Mouse (Mus musculus) gastrocnemius, postnatal 10 days (tissue): Measurements from ENCODE around the gene Pin1rt1. TPM values are rescaled to one million over a fixed set of nuclear protein-coding genes. Genes with fewer than 3 reads are reported as not detected.
A peak's percentile ranks its signal among the peaks of the same experiment; 100 is the strongest.

Source experiments
- DNase-seq: peaks from one replicate; pipeline ENCODE4 v3.0.0; 2021; ENCODE audit warnings: mixed read lengths
- long read RNA-seq, 2 experiments: library from polyadenylated mRNA; stranded (forward); transcript quantifications; one replicate each; pipeline ENCODE4 v2.0.0; 2021
- total RNA-seq, 2 experiments: library from RNA; stranded (reverse); gene quantifications; 2 replicates each; pipeline ENCODE4 v1.2.3; 2021

Pin1rt1 gene
- not detected for total RNA-seq
- long read RNA-seq, experiment 1, result 0 reads
- long read RNA-seq, experiment 2, result 0 reads

DNA sequence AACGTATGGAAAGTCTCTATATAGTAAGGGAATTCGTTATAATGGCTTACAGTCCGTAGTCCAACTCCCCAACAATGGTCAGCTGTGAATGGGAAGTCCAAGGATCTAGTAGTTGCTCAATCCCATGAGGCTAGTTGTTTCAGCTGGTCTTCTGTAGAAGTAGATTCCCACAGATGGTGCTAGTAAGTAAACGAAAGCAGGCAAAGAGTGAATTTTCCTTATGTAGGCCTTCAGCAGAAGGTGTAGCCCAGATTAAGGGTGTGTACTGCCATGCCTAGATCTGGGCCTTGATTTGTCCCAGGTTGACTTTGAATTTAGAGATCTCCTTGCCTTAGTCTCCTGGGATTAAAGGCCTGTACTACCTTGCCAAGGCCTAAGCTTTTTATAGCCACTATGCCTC lies at the start of gene Pin1rt1:
TSS of gene Pin1rt1 (minus strand) at position 101 of the 400 bp plus-strand sequence.
- DNase-seq, result no peak

DNA sequence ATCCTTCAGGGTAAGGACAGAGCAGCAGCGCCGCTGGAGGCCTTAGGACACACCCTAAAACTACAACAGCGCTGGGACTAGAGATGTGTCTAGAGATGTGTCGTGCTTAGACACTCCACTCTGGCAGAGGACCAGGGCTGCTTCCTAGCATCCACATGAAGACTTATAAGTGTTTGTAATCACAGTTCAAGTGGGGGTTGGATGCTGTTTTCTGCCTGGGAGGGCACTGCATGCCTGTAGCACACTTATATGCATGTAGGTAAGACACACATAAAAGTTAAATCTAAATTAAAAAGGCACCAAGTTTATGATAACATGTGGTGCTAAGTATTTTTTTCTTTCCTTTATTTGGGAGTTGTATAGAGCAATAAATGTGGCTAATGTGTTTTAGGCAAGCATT lies 47.8 kb upstream of the Pin1rt1 start:
- DNase-seq, result no peak

DNA sequence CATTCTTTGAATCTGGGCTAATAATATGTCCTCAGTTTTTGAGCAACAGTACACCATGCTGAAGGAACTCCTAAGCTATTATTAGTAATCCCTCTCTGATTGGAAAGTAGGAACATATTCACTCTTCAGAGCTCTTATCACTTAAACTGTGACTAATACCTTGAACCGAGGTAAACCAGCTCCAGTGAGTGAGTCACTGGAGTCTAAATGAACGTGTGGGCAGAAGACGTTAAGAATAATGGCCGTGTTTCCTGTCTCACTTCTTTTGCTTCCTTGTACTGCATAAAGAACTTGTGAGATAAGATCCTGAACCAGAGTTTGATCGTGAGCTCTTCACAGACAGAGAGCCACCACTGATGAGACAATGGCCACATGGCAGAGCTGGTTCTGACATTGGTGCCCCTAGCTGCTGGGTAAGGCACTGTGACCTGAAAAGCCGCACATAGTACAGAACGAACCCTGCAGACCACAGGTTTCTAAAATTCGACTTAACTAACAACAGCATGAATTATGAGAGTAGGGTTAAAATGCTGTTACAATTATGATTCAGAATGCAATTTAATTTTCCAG lies 47.0 kb upstream of the Pin1rt1 start:
- no peak for DNase-seq

DNA sequence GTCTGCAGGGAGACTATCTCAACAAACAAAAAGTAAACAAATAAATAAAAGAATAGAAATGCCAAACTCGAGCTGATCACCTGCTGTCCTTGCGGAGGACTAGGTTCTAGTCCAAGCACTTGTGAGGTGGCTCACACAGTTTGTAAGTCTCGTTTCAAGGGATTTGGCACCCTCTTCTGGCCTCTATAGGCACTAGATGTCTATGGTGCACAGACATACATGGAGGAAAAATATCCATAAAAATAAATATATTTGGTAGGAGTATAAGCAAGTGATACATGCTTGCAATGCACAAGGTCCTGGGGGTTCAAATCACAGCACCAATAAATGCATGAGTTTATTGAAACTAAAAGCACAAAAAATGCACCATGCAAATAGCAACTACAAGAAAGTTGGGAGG lies 34.4 kb upstream of the Pin1rt1 start:
- DNase-seq, result no peak

DNA sequence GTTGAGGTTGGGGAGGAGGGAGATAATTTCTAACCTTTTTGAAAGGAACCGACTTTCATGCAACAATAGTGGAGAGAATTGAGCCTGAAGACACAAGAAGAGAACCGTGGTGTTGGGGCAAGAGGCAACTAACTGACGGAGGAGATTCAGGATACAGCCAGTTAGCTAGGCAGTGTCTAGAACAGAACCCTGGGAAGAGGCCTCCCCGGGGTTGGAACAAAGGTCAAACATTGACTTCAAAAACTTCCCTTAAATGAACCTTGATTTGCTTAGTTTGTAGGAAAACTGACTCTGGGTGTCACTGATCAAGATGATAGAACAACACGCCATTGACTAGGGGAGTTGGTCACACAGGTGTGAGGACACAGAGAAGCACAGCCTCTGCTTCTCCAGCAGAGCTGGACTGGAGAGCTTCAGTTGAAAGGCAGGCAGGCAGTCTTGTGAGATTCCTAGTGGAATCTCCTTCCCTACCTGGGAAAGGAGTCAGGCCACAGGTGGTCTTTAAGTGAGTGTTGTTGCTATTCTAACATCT lies 32.5 kb upstream of the Pin1rt1 start:
- DNase-seq, result no peak

DNA sequence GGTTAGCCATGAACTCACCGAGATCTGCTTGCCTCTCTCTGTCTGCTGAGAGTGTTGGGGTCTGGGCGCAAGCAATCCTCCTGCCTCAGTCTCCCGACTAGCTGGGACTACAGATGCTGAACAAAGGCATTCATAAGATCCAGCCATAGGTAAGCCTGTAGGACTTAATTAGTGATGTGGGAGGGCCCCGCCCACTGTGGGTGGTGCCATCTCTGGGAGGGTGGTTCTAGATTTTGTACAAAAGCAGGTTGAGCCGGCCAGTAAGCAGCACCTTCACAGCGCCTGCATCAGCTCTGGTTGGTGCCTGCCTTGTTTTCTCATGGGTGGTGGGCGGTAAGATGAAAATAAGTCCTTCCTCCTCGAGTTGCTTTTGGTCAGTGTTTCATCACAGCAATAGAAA lies 30.1 kb upstream of the Pin1rt1 start:
- DNase-seq, result no peak

DNA sequence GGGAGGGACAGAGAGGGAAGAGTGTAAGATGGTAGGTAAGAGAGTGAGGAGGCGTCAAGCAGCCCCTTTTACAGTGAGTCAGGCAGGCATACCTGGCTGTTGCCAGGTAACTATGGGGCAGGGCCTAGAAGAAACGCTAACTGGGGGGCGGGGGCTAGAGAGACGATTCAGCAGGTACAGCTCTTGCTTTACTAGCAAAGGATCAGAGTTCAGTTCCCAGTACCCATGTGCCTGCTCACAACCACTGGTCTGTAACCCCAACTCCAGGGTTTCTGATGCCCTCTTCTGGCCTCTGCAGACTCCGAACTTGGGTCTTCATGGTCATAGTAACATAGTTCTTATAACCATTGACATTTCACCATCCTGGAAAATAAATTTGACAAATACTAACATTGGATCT lies 27.8 kb upstream of the Pin1rt1 start:
- no peak for DNase-seq

DNA sequence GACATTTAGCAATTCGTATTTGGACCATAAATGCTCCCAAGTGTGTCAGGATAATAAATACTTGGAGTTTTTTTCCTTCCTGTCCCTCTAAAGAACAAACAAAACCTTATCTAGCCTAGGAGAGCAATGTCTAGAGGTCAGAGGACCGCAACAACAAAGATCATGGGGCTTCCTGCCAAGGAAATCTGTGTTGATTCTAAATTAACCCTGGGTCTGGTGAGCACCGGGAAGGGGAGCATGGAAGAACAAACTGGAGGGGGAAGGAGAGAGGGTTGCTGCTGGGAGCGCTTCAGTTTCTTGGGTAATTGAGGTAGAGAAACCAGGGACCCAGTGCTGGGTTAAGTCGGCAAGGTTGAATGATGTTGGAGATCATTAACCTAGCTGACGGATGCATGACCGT lies 27.0 kb upstream of the Pin1rt1 start:
- DNase-seq, result no peak

DNA sequence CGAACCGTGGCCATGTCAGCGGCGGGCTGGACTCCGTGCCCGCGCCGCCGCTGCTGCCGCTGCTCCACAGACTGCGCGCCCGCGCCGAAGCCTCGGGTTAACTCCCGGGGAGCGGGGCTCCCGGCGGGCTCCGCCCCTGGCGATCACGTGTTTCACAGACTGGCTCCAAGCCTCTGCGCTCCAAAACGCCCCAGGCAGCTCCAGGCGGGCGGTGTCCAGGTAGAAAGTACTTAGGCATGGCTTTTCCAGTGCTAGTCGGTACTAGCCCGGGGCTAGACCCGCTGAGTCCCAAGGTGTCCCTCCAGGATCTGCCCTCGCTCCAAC lies 26.5 kb upstream of the Pin1rt1 start, which contains the start of gene Depdc7:
TSS of gene Depdc7 (minus strand) at position 138 of the 324 bp plus-strand sequence.
- peak; percentile 93 for DNase-seq

DNA sequence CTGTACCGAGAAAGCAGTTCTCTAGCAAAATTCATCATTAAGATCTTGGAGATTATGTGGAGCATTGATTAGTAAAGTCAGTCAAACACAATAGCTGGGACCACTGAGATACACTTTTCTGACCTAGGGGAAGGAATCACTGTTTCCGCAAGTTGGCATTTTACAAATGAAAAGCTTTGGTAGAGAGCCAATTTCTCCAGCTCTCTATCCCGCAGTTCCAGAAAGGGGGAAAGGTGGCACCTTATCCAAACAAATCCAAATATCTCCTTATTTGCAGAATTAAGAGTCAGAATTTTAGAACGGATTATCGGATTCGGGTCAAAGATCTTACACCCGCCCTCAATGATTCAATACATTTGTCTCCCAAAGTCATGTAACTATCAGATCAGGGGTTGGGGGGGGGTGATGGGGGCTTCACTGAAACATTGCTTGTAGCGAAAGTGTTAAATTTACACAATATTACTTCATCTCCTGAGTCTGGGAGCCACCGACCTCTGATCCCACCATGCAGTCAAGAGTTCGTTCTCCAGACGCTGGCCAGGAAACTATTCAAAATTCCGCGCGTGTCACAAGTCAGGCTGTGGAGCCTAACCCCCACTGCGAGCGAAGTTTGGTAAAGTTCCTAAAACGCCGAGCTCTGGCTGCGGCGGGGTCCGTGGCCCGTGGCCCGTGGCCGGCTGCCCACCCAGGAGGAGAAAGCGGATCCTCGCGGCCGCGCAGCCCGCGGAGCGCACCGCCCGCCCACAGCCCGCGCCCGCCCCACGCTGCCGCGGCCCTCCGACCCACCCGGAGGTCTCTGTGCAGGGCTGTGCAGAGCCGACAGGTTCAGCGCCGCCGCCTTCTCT lies 25.9 kb upstream of the Pin1rt1 start:
- DNase-seq, result no peak

DNA sequence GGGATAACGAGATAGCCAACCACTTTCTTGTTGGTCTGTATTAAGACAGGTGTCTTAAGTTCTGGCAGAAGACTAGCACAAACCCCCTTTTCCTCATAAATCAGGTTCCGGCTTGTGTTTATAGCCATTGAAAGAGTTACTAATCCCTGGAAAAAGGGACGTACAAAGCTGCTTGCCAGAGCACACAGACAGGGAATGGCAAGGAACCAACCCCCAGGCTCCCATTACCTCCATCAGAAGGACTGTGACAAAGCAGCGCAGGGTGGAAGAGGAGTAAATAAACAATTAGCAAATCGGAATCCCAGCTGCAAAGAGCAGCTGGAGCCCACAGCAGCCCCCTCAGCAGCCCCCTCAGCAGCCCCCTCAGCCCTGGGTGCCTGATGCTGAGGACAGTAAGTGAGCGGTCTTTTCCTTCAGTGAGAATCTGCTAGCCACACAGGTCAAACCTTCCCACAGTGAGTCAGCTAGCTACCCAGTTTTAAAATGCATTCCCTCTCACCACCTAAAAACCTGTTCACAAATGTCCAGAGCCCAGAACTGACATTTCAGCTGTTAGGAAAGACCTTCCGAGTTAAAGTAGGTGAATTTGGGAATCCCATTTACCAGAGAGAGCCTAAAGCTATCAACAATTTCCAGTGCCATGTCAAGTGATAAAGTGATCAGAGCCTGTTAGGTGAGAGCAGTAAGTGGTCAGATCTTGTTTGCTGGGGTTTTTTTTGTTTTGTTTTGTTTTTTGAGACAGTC lies 25.0 kb upstream of the Pin1rt1 start:
- DNase-seq, result no peak

DNA sequence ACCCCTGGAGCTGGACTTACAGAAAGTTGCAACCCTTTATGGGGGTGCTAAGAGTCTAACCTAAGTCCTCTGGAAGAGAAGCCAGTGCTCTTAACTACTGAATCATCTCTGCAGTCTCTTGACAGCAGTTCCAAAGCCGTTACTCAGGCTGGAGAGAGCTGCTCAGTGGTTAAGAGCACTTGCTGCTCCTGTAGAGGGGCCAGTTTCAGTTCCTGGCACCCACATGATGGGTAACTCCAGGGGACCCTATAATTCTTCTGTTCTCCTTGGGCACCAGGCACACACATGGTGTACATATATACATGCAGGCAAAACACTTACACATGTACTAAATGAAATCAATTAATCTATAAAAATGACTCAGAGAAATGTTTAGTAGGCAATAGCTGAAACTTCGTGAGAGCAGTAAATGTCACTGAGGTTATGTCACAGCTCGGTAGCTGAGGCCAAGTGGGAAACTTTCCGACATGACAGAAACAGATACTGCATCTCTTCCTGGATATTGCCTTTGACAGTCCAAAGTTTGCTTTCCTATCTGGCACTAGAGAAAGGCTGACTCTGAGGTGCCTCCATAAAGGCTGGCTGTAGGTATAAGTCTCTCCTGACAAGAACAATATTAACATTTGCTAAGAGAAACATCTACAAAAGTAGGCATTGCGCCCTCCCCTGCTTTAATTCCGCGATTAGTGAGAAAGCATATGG lies 24.2 kb upstream of the Pin1rt1 start:
- no peak for DNase-seq

DNA sequence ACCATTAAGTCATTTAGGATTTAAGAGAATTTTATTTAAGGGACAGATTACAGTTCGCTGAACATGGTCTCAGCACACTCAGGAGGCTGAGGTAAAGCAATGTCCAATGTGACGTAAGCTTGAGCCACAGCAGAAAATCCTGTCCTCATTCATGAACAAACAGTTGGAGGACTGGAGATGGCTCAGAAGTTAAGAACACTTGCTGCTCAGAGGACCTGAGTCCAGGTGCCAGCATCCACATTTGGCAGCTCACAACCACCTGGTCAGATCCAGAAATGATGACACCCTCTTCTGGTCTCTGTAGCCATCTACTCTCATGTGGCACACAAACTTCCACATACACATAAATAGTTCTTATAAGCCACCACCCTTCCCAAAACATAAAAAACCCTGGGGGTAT lies 23.5 kb upstream of the Pin1rt1 start:
- no peak for DNase-seq

DNA sequence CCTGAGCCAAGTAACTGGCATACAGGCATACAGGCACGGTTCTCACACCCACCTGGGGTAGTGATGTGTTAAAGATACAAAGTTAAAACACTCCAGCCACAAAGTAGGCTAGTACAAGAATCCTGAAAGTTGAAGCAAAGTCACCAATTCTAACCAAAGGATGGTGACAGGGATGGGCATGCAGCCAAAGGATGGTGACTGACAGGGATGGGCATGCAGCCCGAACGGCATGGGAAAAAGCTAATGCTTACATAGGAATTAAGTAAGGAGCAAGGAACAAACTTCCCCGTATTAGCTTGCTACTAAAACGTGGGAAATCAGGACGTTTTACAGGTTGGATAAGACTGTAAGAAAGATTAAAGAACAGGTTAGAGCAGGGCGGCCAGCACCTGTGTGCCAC lies 20.1 kb upstream of the Pin1rt1 start:
- DNase-seq, result no peak

DNA sequence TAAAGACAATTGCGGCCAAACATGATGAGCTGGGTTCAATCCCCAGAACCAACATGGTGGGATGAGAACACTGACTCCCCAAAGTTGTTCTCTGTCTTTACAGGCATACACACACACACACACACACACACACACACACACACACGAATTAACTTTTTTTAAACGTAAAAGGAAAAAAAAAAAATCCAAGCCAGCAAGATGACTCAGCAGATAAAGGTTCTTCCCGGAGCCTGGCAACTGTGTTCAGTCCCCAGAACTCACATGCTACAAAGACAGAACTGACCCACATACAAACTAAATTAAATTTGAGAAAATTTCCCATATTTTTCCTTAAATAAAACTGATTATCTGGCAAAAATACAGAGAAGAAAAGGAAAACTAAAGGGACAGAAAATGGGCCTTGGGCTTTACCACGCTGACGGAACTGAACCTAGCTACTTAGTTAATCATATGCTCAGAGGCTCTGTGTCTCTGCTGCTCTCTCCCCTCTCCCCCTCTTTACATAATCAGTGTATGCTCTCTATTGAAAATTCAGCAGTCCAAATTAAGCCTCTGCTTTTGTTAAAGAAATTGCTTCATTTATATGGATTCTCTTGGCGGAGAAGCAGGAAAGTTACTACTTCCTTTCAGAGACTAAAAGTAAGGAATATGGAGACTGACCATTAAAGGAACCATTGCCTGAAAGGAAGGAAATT lies 16.5 kb upstream of the Pin1rt1 start:
- DNase-seq, result no peak

DNA sequence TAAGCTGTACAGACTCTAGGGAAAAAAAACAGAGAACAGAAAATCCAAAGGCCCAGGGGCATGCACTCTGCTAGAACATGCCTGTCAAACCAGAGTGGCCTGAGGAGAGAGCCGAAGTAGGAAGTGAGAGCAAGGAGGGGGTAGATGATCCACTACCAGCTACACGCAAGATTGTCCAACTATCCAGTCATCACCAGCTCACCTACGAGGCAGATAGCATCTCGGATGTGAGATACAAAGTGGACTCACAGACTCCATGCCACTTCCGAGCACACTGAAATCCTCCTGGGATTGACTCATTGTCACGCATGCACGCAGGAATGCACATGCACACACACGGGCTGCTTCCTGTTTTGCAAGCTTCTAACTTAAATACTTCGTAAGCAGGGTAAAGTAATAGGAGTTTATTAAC lies 15.9 kb upstream of the Pin1rt1 start:
- no peak for DNase-seq

DNA sequence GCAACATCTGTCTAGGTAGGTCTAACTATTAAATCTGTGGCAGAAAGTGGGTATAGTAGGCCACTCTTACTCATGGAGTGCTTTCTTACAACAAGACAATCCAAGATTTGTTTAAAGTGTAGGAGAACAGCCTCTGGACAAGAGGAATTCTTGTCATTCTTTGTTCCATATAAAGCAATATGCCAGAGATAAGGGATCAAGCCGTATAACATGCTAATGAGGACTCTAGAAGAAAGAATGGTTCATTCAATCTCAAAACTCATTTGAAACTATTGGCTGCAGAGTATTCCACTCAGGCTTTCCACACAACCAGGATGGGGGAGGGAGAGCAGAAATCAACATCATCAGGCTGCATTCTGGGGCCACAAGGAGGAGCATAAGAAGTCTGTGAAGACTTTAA lies 11.2 kb upstream of the Pin1rt1 start:
- DNase-seq, result no peak

DNA sequence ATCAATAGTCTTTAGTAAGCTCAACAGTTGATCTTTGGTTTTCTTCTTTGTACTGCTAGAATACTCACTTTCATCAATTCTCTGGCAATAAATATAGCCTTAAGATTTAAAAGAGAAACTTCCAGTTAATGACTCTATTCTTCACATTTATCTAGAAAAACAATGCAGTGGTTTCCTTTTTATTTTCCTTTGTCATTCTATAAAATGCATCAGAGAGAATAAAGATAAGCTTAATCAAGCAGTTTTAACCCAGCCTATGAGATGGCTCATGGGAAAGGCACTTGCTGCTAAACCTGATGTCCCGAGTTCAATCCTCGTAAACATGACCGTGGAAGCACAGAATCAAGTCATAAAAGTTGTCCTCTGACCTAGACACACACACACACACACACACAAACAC lies 5.8 kb upstream of the Pin1rt1 start:
- DNase-seq, result no peak

DNA sequence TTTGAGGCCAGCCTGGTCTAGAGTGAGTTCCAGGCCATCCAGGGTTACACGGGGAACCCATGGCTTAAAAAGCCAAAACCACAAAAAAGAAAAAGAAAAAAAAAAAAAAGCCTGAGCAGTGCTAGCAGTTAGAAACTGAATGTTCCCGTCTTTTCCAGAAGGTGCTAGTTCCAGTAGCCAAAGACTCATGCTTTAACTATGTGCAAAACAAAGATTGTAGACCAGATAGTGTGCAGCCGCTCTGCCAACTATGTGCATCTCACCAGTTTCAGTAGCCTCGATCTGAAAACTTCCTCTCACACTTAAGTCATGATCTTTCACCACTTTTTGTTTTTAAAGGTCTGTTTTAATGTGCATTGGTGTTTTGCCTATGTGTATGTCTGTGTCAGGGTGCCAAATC lies 1.6 kb upstream of the Pin1rt1 start:
- no peak for DNase-seq

DNA sequence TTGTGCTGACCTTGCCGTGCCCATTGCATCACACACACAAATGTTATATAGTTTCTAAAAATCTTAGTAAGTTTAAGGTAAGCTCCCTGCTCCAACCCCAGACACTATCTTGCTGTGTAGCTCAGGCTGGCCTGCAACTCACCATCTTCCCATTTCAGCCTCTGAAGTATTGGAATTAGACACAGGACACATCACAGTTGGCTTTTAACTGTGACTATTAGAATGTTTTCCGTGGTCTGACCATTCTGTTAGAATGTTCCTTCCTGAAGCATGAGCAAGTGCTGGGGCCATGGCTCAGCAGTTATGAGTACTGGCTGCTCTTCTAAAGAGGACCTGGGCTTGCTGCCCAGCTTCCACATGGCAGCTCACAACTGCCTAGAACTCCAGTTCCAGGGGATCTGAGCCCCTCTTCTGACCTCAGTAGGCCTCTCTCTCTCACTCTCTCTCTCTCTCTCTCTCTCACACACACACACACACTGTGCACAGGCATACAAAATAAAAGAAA lies 1.1 kb upstream of the Pin1rt1 start:
- DNase-seq, result no peak

DNA sequence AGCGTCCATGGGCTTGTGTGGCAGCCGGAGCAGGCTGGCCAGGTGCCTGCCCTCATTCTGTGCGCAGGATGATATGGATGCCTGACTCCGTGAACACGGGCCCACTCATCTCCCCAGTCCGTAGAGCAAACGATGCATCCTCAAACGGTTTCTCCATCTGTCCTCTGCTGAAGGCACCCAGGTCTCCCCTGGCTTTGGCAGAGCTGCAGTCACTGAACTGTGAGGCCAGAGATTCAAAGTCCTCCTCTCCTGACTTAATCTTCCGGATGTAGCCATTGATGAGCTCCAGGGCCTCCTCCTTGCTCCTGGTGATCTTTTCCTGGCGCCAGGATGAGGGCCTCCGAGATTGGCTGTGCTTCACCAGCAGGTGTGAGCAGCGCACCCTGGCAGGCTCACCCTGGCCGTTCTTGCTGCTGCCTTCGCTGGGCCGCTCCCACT lies 1.9 kb downstream of the Pin1rt1 start:
- peak; percentile 26 for DNase-seq

DNA sequence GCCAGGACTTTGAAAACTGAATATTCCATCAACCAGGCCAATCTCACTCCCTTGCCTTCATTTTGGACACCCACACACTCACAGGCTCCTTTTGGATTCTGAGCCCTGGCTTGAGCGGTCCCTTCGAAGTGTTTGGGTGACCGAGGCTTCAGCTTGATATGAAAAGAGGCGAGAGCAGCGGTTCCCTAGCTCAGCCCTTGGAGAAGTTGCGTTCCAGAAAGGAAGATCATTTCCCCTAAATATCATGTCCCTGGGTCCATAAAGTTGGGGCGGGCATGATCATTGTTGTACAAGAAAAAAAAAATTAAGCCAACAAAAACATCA lies 3.7 kb downstream of the Pin1rt1 start:
- DNase-seq, result no peak
